Mouse (Mus musculus): ENCODE data around the gene Hoxc9. TPM values are rescaled to one million over a fixed set of nuclear protein-coding genes. Genes with fewer than 3 reads are reported as not detected.

Gene Hoxc9
- polyA plus RNA-seq, 1 experiment from 2014 or later: not detected

GRCm38 (mm10) chr15:102955833-102956640, 20.2 kb upstream of the Hoxc9 start:
- no peak for DNase-seq (ENCODE audit: low spot score)

GRCm38 (mm10) chr15:102956906-102957305, 19.3 kb upstream of the Hoxc9 start:
- DNase-seq (ENCODE audit: low spot score): no peak

- DNase-seq (ENCODE audit: low spot score): no peak
Observed at GRCm38 (mm10) chr15:102959663-102960191, 16.5 kb upstream of the Hoxc9 start.

- no peak for DNase-seq (ENCODE audit: low spot score)
Observed at GRCm38 (mm10) chr15:102961728-102962127, 14.5 kb upstream of the Hoxc9 start.

GRCm38 (mm10) chr15:102962492-102962891, 13.7 kb upstream of the Hoxc9 start:
- no peak for DNase-seq (ENCODE audit: low spot score)

- DNase-seq (ENCODE audit: low spot score): no peak
Observed at GRCm38 (mm10) chr15:102963259-102963658, 13.0 kb upstream of the Hoxc9 start.

GRCm38 (mm10) chr15:102963671-102964640, 12.3 kb upstream of the Hoxc9 start:
- DNase-seq (ENCODE audit: low spot score): no peak

GRCm38 (mm10) chr15:102965003-102965891, 11.0 kb upstream of the Hoxc9 start:
- no peak for DNase-seq (ENCODE audit: low spot score)

GRCm38 (mm10) chr15:102965892-102966775, 10.1 kb upstream of the Hoxc9 start:
- peak; percentile 52 for DNase-seq (ENCODE audit: low spot score)

GRCm38 (mm10) chr15:102966776-102967311, 9.4 kb upstream of the Hoxc9 start, which contains the start of gene Hoxc10:
Gene Hoxc10, plus strand, starts transcription at chr15:102966796.
- no peak for DNase-seq (ENCODE audit: low spot score)

- DNase-seq (ENCODE audit: low spot score): no peak
Observed at GRCm38 (mm10) chr15:102967312-102967510, 9.0 kb upstream of the Hoxc9 start, which contains the start of gene Hoxc5. Gene Hoxc5, plus strand, starts transcription at chr15:102967443.

GRCm38 (mm10) chr15:102967511-102968397, 8.5 kb upstream of the Hoxc9 start:
- DNase-seq (ENCODE audit: low spot score): no peak

- DNase-seq (ENCODE audit: low spot score): no peak
Observed at GRCm38 (mm10) chr15:102969296-102969695, 6.9 kb upstream of the Hoxc9 start.

- no peak for DNase-seq (ENCODE audit: low spot score)
Observed at GRCm38 (mm10) chr15:102970740-102971139, 5.5 kb upstream of the Hoxc9 start.

- no peak for DNase-seq (ENCODE audit: low spot score)
Observed at GRCm38 (mm10) chr15:102972254-102972653, 4.0 kb upstream of the Hoxc9 start.

GRCm38 (mm10) chr15:102972753-102973152, 3.5 kb upstream of the Hoxc9 start:
- DNase-seq (ENCODE audit: low spot score): no peak

- no peak for DNase-seq (ENCODE audit: low spot score)
Observed at GRCm38 (mm10) chr15:102975034-102975433, 1.2 kb upstream of the Hoxc9 start.

GRCm38 (mm10) chr15:102975688-102976111, 539 bp upstream of the Hoxc9 start:
- DNase-seq (ENCODE audit: low spot score): no peak
